Mouse (Mus musculus): ENCODE data around the gene Gm12695. TPM values are rescaled to one million over a fixed set of nuclear protein-coding genes. Genes with fewer than 3 reads are reported as not detected.

Gene Gm12695
- polyA plus RNA-seq, 1 experiment from 2014 or later: not detected

- Histone ChIP-seq H3K4me1 (ENCODE audit: control insufficient read depth, insufficient read depth, low read length) (peaks cover 4% of the 10 kb centered on the region; the same call in 1 of the 2 replicates), H3K9ac (ENCODE audit: low read length) (no peak overlapping the region), H3K4me2 (ENCODE audit: low read depth, low read length) (no peak overlapping the region), H3K27ac (ENCODE audit: low read length) (no peak overlapping the region), H3K27me3 (ENCODE audit: control insufficient read depth, insufficient read depth, low read length) (no peaks in the 10 kb centered on the region), H3K4me3 (replicated peaks; ENCODE audit: low read length) (no peak overlapping the region), H3K9me3 (replicated peaks; ENCODE audit: control insufficient read depth, low read length) (no peaks in the 10 kb centered on the region), H3K36me3 (ENCODE audit: control insufficient read depth, insufficient read depth, low read length) (no peaks in the 10 kb centered on the region)
- ATAC-seq (ENCODE audit: insufficient read depth, low FRiP score): no peak
Measured at GRCm38 (mm10) chr4:96680966-96681365, 104.0 kb downstream of the Gm12695 start.

- peaks cover 4% of the 10 kb centered on the region; the same call in 1 of the 2 replicates for H3K4me1 ChIP-seq (ENCODE audit: control insufficient read depth, insufficient read depth, low read length)
- H3K9me3 ChIP-seq (replicated peaks; ENCODE audit: control insufficient read depth, low read length): no peaks in the 10 kb centered on the region
- ATAC-seq (ENCODE audit: insufficient read depth, low FRiP score): no peak
- no peak overlapping the region for H3K4me3 ChIP-seq (replicated peaks; ENCODE audit: low read length)
- H3K36me3 ChIP-seq (ENCODE audit: control insufficient read depth, insufficient read depth, low read length): no peaks in the 10 kb centered on the region
- H3K27ac ChIP-seq (ENCODE audit: low read length): no peak overlapping the region
- 11% methylated on average over 1 of the region's 1 CpGs for WGBS
- H3K4me2 ChIP-seq (ENCODE audit: low read depth, low read length): no peak overlapping the region
- no peak overlapping the region for H3K9ac ChIP-seq (ENCODE audit: low read length)
- H3K27me3 ChIP-seq (ENCODE audit: control insufficient read depth, insufficient read depth, low read length): no peaks in the 10 kb centered on the region
Measured at GRCm38 (mm10) chr4:96680233-96680632, 104.8 kb downstream of the Gm12695 start.

Other genes starting within 250 kb of the Gm12695 start
- 18.1 and 19.2 TPM in 2 replicates for gene Cyp2j6, start 231.5 kb downstream of the Gm12695 start, polyA plus RNA-seq (2015; fragmentation: Nextera tagmentation; extraction: Ambion mirVana)
- 6.4 and 6.9 TPM in 2 replicates for gene Cyp2j9, start 193.6 kb downstream of the Gm12695 start, polyA plus RNA-seq (2015; fragmentation: Nextera tagmentation; extraction: Ambion mirVana)
- gene Cyp2j5, start 121.0 kb downstream of the Gm12695 start, polyA plus RNA-seq (2015; fragmentation: Nextera tagmentation; extraction: Ambion mirVana): 0.09 and 0.14 TPM in 2 replicates